Mouse (Mus musculus) small intestine, adult 2 months (tissue): ENCODE results near the gene Clstn1. TPM values are rescaled to one million over a fixed set of nuclear protein-coding genes. Genes with fewer than 3 reads are reported as not detected.
A peak's percentile ranks its signal among the peaks of the same experiment; 100 is the strongest.

ENCODE experiments used
- H3K27ac ChIP-seq: fragments of 200-500 bp; 2 replicates; pipeline ENCODE4 v1.5.1; 2012; ENCODE audit warnings: low read depth, low read length, control low read depth, inconsistent platforms; ENCODE audit not compliant: insufficient read depth
- H3K27me3 ChIP-seq: fragments of 200-500 bp; 2 replicates; pipeline ENCODE4 v1.6.1; 2012; ENCODE audit warnings: mild to moderate bottlenecking, moderate library complexity, low read length, inconsistent platforms; ENCODE audit not compliant: control insufficient read depth, insufficient read depth
- H3K36me3 ChIP-seq: fragments of 200-500 bp; 2 replicates; pipeline ENCODE4 v1.6.1; 2012; ENCODE audit warnings: mild to moderate bottlenecking, low read length, control low read depth, inconsistent platforms; ENCODE audit not compliant: control insufficient read depth, insufficient read depth
- H3K4me1 ChIP-seq: fragments of 200-500 bp; 2 replicates; pipeline ENCODE4 v1.6.1; 2012; ENCODE audit warnings: low read length, inconsistent platforms, mixed read lengths; ENCODE audit not compliant: control insufficient read depth, insufficient read depth, insufficient read length
- H3K4me3 ChIP-seq: fragments of 200-500 bp; 2 replicates; pipeline ENCODE4 v1.5.1; 2012; ENCODE audit warnings: low read depth, mild to moderate bottlenecking, control low read depth, inconsistent platforms, low read length, moderate library complexity
- CTCF ChIP-seq: fragments of 200-500 bp; IDR thresholded peaks from 2 replicates; pipeline ENCODE4 v1.5.1; 2012; ENCODE audit warnings: low read depth, mild to moderate bottlenecking, control low read depth, inconsistent platforms, low read length, moderate library complexity, mixed read lengths; ENCODE audit not compliant: insufficient replicate concordance, insufficient read length; ENCODE audit errors: extremely low read depth
- POLR2A ChIP-seq: fragments of 200-500 bp; IDR thresholded peaks from 2 replicates; pipeline ENCODE4 v1.6.1; 2012; ENCODE audit warnings: low read depth, mild to moderate bottlenecking, control low read depth, inconsistent platforms, low read length, moderate library complexity
- WGBS: fragments of 180-500 bp; shearing (Covaris S2); methylation state at CpG from one replicate; pipeline ENCODE4 v1.1.7; 2018; 5-methylcytosine and 5-hydroxymethylcytosine counted together
- polyA plus RNA-seq: library from polyadenylated mRNA; depleted of rRNA; stranded (reverse); fragments of >200 nt; gene quantifications from 2 replicates; pipeline ENCODE4 v1.2.3, GENCODE M21; 2012

The Clstn1 gene
- polyA plus RNA-seq, 1 experiment, result 76.4 TPM

DNA sequence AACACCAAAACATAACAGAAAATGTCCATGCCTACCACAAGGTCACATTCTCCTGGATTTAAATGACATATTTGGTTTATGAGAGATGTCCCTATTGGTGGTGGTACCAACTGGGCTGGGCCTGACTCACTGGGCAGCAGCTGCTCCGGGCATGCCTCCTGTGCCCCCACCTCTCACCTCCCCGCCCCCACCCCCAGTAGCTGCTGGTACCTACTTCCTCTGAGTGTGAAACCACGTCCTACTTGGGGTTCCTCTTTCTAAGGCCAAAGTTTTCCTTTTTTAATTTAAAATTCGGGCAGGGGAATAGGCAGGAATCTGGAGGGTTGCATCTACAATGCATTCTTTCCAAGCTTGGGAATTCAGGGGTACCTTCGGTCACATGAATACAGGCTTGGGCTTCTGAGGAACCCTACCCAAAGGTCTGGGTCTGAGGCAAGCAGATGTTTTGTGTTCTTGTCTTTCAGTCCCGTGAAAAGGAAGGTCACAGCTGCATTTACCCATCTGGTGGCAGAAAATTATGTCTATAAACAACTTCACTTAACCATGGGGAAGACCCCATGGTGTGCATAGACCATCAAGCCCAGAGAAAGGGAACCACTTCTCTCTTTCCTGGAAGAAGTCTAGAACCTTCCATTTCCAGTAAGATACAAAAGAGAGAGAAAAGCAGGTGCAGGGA lies 78.9 kb downstream of the Clstn1 start:
- WGBS, result 62% methylated on average over 6 of the region's 6 CpGs
- peak overlapping the region; percentile 35; the same call in 1 of the 2 replicates for H3K27ac ChIP-seq
- no peaks in the 10 kb centered on the region for H3K4me1 ChIP-seq
- TF ChIP-seq POLR2A (no peak), CTCF (no peak)
- no peak overlapping the region for H3K4me3 ChIP-seq
- H3K36me3 ChIP-seq, result no peaks in the 10 kb centered on the region
- no peaks in the 10 kb centered on the region for H3K27me3 ChIP-seq

DNA sequence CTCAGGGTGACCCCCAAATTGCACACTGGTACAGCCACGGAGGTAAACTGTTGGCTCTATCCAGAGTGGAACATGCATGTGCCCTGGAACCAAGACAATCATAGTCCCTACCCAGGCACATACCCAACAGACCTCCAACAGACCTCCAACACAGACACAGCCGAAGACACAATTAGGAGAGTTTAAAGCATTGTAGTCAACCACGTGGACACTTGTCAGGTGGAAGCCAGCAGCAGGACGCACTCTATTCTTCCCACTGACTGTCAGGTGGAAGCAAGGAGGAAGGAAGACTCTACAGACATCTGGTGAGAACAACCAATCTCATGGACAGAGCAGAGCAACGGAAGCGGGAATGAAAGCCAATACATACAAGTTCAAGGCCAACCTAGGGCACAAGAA lies 79.4 kb downstream of the Clstn1 start:
- no peaks in the 10 kb centered on the region for H3K27me3 ChIP-seq
- H3K4me1 ChIP-seq, result no peaks in the 10 kb centered on the region
- no peak overlapping the region for H3K4me3 ChIP-seq
- 81% methylated on average over 6 of the region's 6 CpGs for WGBS
- no peak for TF ChIP-seq CTCF
- no peaks in the 10 kb centered on the region for H3K36me3 ChIP-seq
- peak overlapping the region; percentile 35; the same call in 1 of the 2 replicates for H3K27ac ChIP-seq

- Histone ChIP-seq H3K27ac (no peak overlapping the region), H3K4me3 (no peak overlapping the region), H3K36me3 (no peaks in the 10 kb centered on the region), H3K4me1 (peaks cover 10% of the 10 kb centered on the region), H3K27me3 (peaks cover 20% of the 10 kb centered on the region)
- no peak for TF ChIP-seq CTCF
- TF ChIP-seq POLR2A, result no peak
- 96% methylated on average over 6 of the region's 6 CpGs for WGBS
These were observed 84.9 kb downstream of the Clstn1 start for GRCm38 (mm10) chr4:149671175-149671574.

- TF ChIP-seq POLR2A (no peak), CTCF (no peak)
- WGBS, result 92% methylated on average over 5 of the region's 5 CpGs
- peaks cover 10% of the 10 kb centered on the region for H3K4me1 ChIP-seq
- H3K4me3 ChIP-seq, result no peak overlapping the region
- H3K27me3 ChIP-seq, result peaks cover 20% of the 10 kb centered on the region
- H3K36me3 ChIP-seq, result no peaks in the 10 kb centered on the region
- H3K27ac ChIP-seq, result no peak overlapping the region
These were observed 86.5 kb downstream of the Clstn1 start for GRCm38 (mm10) chr4:149672747-149673146.

DNA sequence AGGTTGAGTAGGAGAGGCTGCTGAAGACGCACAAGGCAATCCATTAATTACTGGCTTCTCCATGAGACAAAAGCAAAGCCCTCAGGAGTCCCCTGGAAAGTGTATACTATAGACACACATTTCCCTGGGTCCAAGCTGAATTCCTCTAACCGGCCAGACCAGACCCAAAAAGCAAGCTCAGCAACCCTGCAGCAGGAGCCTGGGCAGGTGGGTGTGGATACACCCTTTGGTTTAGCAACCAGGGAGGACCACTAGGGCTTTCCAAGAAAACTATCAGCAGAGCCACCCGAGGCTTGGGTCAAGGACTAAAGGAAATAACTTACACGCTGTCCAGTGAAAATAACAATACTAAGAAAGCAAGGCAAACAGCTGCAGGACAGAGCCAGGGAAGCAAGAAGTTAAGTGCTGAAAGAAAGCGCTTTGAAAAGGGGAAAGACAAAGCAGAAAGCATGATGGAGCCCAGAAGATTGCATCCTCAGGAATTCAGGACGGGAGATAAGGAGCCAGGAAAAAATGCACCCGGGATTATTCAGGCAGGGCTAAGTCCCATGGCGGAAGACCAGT lies 88.6 kb downstream of the Clstn1 start:
- WGBS, result 26% methylated on average over 8 of the region's 8 CpGs
- Histone ChIP-seq H3K4me1 (peaks cover 10% of the 10 kb centered on the region), H3K36me3 (no peaks in the 10 kb centered on the region), H3K27ac (no peak overlapping the region), H3K27me3 (peaks cover 20% of the 10 kb centered on the region), H3K4me3 (peak overlapping the region; percentile 62)
- no peak for TF ChIP-seq POLR2A
- no peak for TF ChIP-seq CTCF

GRCm38 (mm10) chr4:149675378-149676261 lies 89.4 kb downstream of the Clstn1 start:
- H3K27me3 ChIP-seq, result peaks cover 20% of the 10 kb centered on the region
- H3K4me3 ChIP-seq, result peak overlapping the region; percentile 62
- 10% methylated on average over 59 of the region's 60 CpGs for WGBS
- no peak for TF ChIP-seq CTCF
- TF ChIP-seq POLR2A, result no peak; the same call in 1 of the 2 replicates
- H3K36me3 ChIP-seq, result no peaks in the 10 kb centered on the region
- no peak overlapping the region for H3K27ac ChIP-seq
- H3K4me1 ChIP-seq, result peaks cover 10% of the 10 kb centered on the region

- H3K36me3 ChIP-seq, result no peaks in the 10 kb centered on the region
- peaks cover 13% of the 10 kb centered on the region for H3K4me1 ChIP-seq
- no peak overlapping the region for H3K27ac ChIP-seq
- TF ChIP-seq POLR2A, result no peak
- TF ChIP-seq CTCF, result no peak
- H3K27me3 ChIP-seq, result peaks cover 20% of the 10 kb centered on the region
- H3K4me3 ChIP-seq, result no peak overlapping the region
- 86% methylated on average over 1 of the region's 1 CpGs for WGBS
These were observed 91.7 kb downstream of the Clstn1 start for GRCm38 (mm10) chr4:149678006-149678405.
